ENCODE assay signal across 8 mouse cellular contexts in the genomic region with DNA sequence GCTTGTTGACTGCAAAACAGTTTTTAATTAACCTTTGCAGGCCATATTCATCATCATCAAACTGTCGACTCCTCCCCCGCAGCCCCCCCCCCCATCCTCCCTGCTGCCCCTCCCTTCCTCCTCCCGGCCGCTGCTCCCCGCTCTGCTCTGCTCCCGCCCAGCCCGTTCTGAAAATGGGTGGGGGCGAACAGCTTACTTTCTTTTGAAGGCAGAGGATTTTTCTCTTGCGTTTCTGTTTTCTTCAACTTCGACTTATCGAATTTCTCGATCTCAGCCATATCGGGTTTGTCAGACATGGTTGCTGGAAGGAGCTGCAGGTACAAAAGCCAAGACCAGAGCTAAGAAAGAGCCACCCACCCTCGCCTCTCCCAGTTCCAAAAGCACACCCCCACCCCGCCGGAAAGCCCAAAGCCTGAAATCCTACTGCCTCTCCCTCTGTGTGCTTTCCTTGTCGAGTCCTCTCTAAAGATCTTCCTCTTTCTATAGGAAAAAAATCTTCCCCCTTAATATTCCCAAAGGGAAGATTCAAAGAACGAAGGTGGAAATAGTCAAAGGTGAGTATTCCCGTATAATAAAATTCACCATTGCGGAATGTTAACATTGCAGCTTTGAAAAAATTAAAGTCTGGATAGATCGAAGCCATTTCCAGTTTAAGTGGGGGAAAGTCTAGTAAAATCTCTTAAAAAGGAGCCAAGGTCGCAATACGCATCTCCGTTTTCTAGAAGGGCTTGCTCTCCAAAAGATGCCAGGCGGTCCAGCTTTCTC. TPM values are rescaled to one million over a fixed set of nuclear protein-coding genes. Genes with fewer than 3 reads are reported as not detected.
DNase-seq lines count a peak whose midpoint lies in the region; ATAC-seq and TF ChIP-seq lines count a peak whose summit lies in the region.

No protein-coding gene starts in this region.

- peak overlapping the region; percentile 97 for H3K27ac ChIP-seq in embryonic fibroblast, embryonic 13.5 days (ENCODE audit: insufficient read depth, low read length)
- peak overlapping the region; percentile 94 for H3K27ac ChIP-seq in hindbrain, embryonic 15.5 days (replicated peaks)
- peak overlapping the region; percentile 88 for H3K27ac ChIP-seq in lung, embryonic 15.5 days
- peak overlapping the region; percentile 92 for H3K27ac ChIP-seq in stomach, postnatal 0 days (replicated peaks)

- no peak for TF ChIP-seq CTCF in E14TG2a.4 (conservative IDR thresholded peaks at IDR 0.05; ENCODE audit: low read length)
- no peak for TF ChIP-seq CTCF in embryonic fibroblast, embryonic 13.5 days (IDR thresholded peaks at IDR 0.05; ENCODE audit: borderline replicate concordance, insufficient read depth, low read length)
- no peak for TF ChIP-seq CTCF in stomach, postnatal 0 days (IDR thresholded peaks at IDR 0.05; ENCODE audit: low read depth)

- H3K27me3 ChIP-seq in E14TG2a.4 (ENCODE audit: insufficient read depth, low read length) = no peaks in the 10 kb centered on the region
- no peaks in the 10 kb centered on the region for H3K27me3 ChIP-seq in hindbrain, embryonic 15.5 days
- peaks cover under 1% of the 10 kb centered on the region; the same call in 1 of the 2 replicates for H3K27me3 ChIP-seq in lung, embryonic 15.5 days
- no peaks in the 10 kb centered on the region for H3K27me3 ChIP-seq in stomach, postnatal 0 days (ENCODE audit: control insufficient read depth, insufficient read depth, low read length)

- ATAC-seq in hindbrain, embryonic 15.5 days (ENCODE audit: low FRiP score, low read depth) = no peak
- no peak for ATAC-seq in lung, embryonic 15.5 days (ENCODE audit: borderline replicate concordance, extremely low read depth, low FRiP score, low TSS enrichment)
- ATAC-seq in stomach, postnatal 0 days (ENCODE audit: low FRiP score, low TSS enrichment) = no peak

- 24% methylated on average over 25 of the region's 25 CpGs for WGBS in hindbrain, embryonic 15.5 days
- 11% methylated on average over 25 of the region's 25 CpGs for WGBS in lung, embryonic 15.5 days
- WGBS in stomach, postnatal 0 days = 19% methylated on average over 25 of the region's 25 CpGs

- peak; percentile 33 for DNase-seq in gastrocnemius, postnatal 14 days
- no peak for DNase-seq in gastrocnemius, postnatal 25 days
- DNase-seq in stomach, postnatal 0 days (ENCODE audit: low spot score) = peak; percentile 58
- DNase-seq in ovary, adult 18-20 months (ENCODE audit: low spot score) = no peak

- no peak for TF ChIP-seq EP300 in stomach, postnatal 0 days (optimal IDR thresholded peaks at IDR 0.05)

- H3K36me3 ChIP-seq in E14TG2a.4 (ENCODE audit: insufficient read depth, low read length) = peaks cover 9% of the 10 kb centered on the region
- no peaks in the 10 kb centered on the region for H3K36me3 ChIP-seq in hindbrain, embryonic 15.5 days
- H3K36me3 ChIP-seq in lung, embryonic 15.5 days = no peaks in the 10 kb centered on the region
- no peaks in the 10 kb centered on the region for H3K36me3 ChIP-seq in stomach, postnatal 0 days (ENCODE audit: control insufficient read depth, insufficient read depth, low read length)

- no peaks in the 10 kb centered on the region for H3K9me3 ChIP-seq in E14TG2a.4 (ENCODE audit: low read length)
- no peaks in the 10 kb centered on the region for H3K9me3 ChIP-seq in hindbrain, embryonic 15.5 days
- no peaks in the 10 kb centered on the region for H3K9me3 ChIP-seq in lung, embryonic 15.5 days
- H3K9me3 ChIP-seq in stomach, postnatal 0 days (ENCODE audit: control insufficient read depth, low read length) = no peaks in the 10 kb centered on the region

- H3K4me3 ChIP-seq in E14TG2a.4 (replicated peaks; ENCODE audit: low read length) = peak overlapping the region; percentile 86
- peak overlapping the region; percentile 97 for H3K4me3 ChIP-seq in embryonic fibroblast, embryonic 13.5 days (ENCODE audit: insufficient read depth, low read length)
- peak overlapping the region; percentile 55 for H3K4me3 ChIP-seq in hindbrain, embryonic 15.5 days
- H3K4me3 ChIP-seq in lung, embryonic 15.5 days = peak overlapping the region; percentile 57
- peak overlapping the region; percentile 60 for H3K4me3 ChIP-seq in stomach, postnatal 0 days (ENCODE audit: low read depth, low read length)

- intact Hi-C loops in gastrocnemius, postnatal 14 days (cut with DNase I; ENCODE audit: low total_unique reads) = no loop called here

- TF ChIP-seq POLR2A in embryonic fibroblast, embryonic 13.5 days (IDR thresholded peaks at IDR 0.05; ENCODE audit: low read depth, low read length) = no peak

- H3K4me2 ChIP-seq in hindbrain, embryonic 15.5 days = peak overlapping the region; percentile 65
- peak overlapping the region; percentile 54 for H3K4me2 ChIP-seq in lung, embryonic 15.5 days
- peak overlapping the region; percentile 49 for H3K4me2 ChIP-seq in stomach, postnatal 0 days (replicated peaks; ENCODE audit: low read depth)

- H3K4me1 ChIP-seq in E14TG2a.4 (replicated peaks; ENCODE audit: low read depth, low read length) = peaks cover 30% of the 10 kb centered on the region
- no peaks in the 10 kb centered on the region for H3K4me1 ChIP-seq in embryonic fibroblast, embryonic 13.5 days (ENCODE audit: control insufficient read depth, insufficient read depth, low read length)
- H3K4me1 ChIP-seq in hindbrain, embryonic 15.5 days (replicated peaks) = peaks cover 15% of the 10 kb centered on the region
- peaks cover 6% of the 10 kb centered on the region; the same call in 1 of the 2 replicates for H3K4me1 ChIP-seq in lung, embryonic 15.5 days
- H3K4me1 ChIP-seq in stomach, postnatal 0 days (replicated peaks; ENCODE audit: control insufficient read depth, insufficient read depth) = no peaks in the 10 kb centered on the region

- H3K9ac ChIP-seq in hindbrain, embryonic 15.5 days = peak overlapping the region; percentile 78
- H3K9ac ChIP-seq in lung, embryonic 15.5 days = peak overlapping the region; percentile 64
- peak overlapping the region; percentile 85 for H3K9ac ChIP-seq in stomach, postnatal 0 days (ENCODE audit: low read length)

RNA-seq across cellular contexts. Expression of a gene that starts 1.2 kb away (rescaled TPM):
- 100 to 1,000 TPM; 342 to 412 TPM for total RNA-seq in gastrocnemius, postnatal 14 days (2021)
- total RNA-seq in gastrocnemius, postnatal 25 days (2021) = 100 to 1,000 TPM; 179 to 280 TPM
- polyA plus RNA-seq in embryonic fibroblast, embryonic 13.5 days (2011; ENCODE audit: insufficient read length, low read depth, missing spikeins) = 2,205 and 2,784 TPM in 2 replicates
- 4,994 and 5,532 TPM in 2 replicates for polyA plus RNA-seq in hindbrain, embryonic 15.5 days (2015; fragmentation: Nextera tagmentation; extraction: Ambion mirVana)
- polyA plus RNA-seq in lung, embryonic 15.5 days (2015; fragmentation: Nextera tagmentation; extraction: Ambion mirVana) = 4,428 and 4,572 TPM in 2 replicates
- 6,456 and 7,015 TPM in 2 replicates for polyA plus RNA-seq in stomach, postnatal 0 days (2015; fragmentation: Nextera tagmentation; extraction: Ambion mirVana)

RNA-seq across cellular contexts. Expression of a gene that starts 56.2 kb away (rescaled TPM):
- under 1 TPM; 0.45 to 0.95 TPM for total RNA-seq in gastrocnemius, postnatal 14 days (2021)
- total RNA-seq in gastrocnemius, postnatal 25 days (2021) = under 1 TPM; 0.23 to 0.46 TPM
- polyA plus RNA-seq in embryonic fibroblast, embryonic 13.5 days (2011; ENCODE audit: insufficient read length, low read depth, missing spikeins) = not detected in 2 replicates
- 0.13 and 0.22 TPM in 2 replicates for polyA plus RNA-seq in hindbrain, embryonic 15.5 days (2015; fragmentation: Nextera tagmentation; extraction: Ambion mirVana)
- 0.66 and 0.89 TPM in 2 replicates for polyA plus RNA-seq in lung, embryonic 15.5 days (2015; fragmentation: Nextera tagmentation; extraction: Ambion mirVana)
- polyA plus RNA-seq in stomach, postnatal 0 days (2015; fragmentation: Nextera tagmentation; extraction: Ambion mirVana) = 0.24 and 0.58 TPM in 2 replicates

Comparison
In these comparisons a context has a peak if more than half of its experiments do, and no peak if none do; other contexts are left out.
1. DNase-seq: peak in gastrocnemius, postnatal 14 days (single experiment) and stomach, postnatal 0 days (single experiment); none in gastrocnemius, postnatal 25 days (single experiment) and ovary, adult 18-20 months (single experiment).
2. Peak in every context shown above with its lines, with median percentiles within 50 percentile points of each other: H3K4me3 ChIP-seq, H3K27ac ChIP-seq, H3K4me2 ChIP-seq and H3K9ac ChIP-seq.